Mouse (Mus musculus): Measurements from ENCODE around the gene Abcc12. TPM values are rescaled to one million over a fixed set of nuclear protein-coding genes. Genes with fewer than 3 reads are reported as not detected.

Abcc12 gene
- total and polyA plus RNA-seq, 3 experiments: not detected

- H3K9me3 ChIP-seq (replicated peaks; ENCODE audit: insufficient read depth, low read length): no peaks in the 10 kb centered on the region
- no peak overlapping the region for H3K9ac ChIP-seq (ENCODE audit: control insufficient read depth, low read depth, low read length, poor library complexity, severe bottlenecking)
- H3K4me3 ChIP-seq (ENCODE audit: control insufficient read depth in 1 of 2, insufficient read depth in 1 of 2, low read depth in 2 of 2, low read length in 2 of 2): no peak overlapping the region
- no peaks in the 10 kb centered on the region; a peak in 1 of 4 replicates for H3K27me3 ChIP-seq (ENCODE audit: control insufficient read depth in 1 of 2, insufficient read depth in 2 of 2, low read length in 2 of 2)
- no peaks in the 10 kb centered on the region for H3K4me1 ChIP-seq (ENCODE audit: control insufficient read depth in 1 of 2, insufficient read depth in 2 of 2, low read length in 2 of 2)
- no peaks in the 10 kb centered on the region for H3K79me2 ChIP-seq (ENCODE audit: control insufficient read depth, insufficient read depth, low read length, poor library complexity)
- H3K27ac ChIP-seq (ENCODE audit: control insufficient read depth, low read depth, low read length): no peak overlapping the region
- no peaks in the 10 kb centered on the region for H3K36me3 ChIP-seq (ENCODE audit: control insufficient read depth in 1 of 2, insufficient read depth in 2 of 2, low read length in 2 of 2)
- DNase-seq (ENCODE audit: low read depth, low spot score): peak; percentile 4
- no peak for TF ChIP-seq GATA1 (IDR thresholded peaks at IDR 0.05; ENCODE audit: low read depth, low read length)
- TF ChIP-seq SMC3 (IDR thresholded peaks at IDR 0.05; ENCODE audit: low read depth, low read length): peak; percentile 28; the same call in 1 of the 2 replicates
- TF ChIP-seq RAD21 (IDR thresholded peaks at IDR 0.05; ENCODE audit: low read depth, low read length): peak; percentile 5; the same call in 1 of the 2 replicates
- TF ChIP-seq KAT2A (conservative IDR thresholded peaks at IDR 0.05; ENCODE audit: low read depth, low read length): no peak
- TF ChIP-seq CTCF (IDR thresholded peaks at IDR 0.05 in 2 of 3, conservative IDR thresholded peaks at IDR 0.05 in 1 of 3; ENCODE audit: control insufficient read depth in 1 of 3, insufficient read depth in 1 of 3, low read depth in 2 of 3, low read length in 3 of 3, poor library complexity in 1 of 3, severe bottlenecking in 1 of 3): peak in 1 of 3 experiments; percentile 22; a peak in 2 of 6 replicates
Measured at GRCm38 (mm10) chr8:86535791-86536662, 44.5 kb downstream of the Abcc12 start.

- no peaks in the 10 kb centered on the region for H3K9me3 ChIP-seq (replicated peaks; ENCODE audit: insufficient read depth, low read length)
- no peak for DNase-seq (ENCODE audit: low read depth, low spot score)
- no peak overlapping the region for H3K9ac ChIP-seq (ENCODE audit: control insufficient read depth, low read depth, low read length, poor library complexity, severe bottlenecking)
- no peaks in the 10 kb centered on the region for H3K79me2 ChIP-seq (ENCODE audit: control insufficient read depth, insufficient read depth, low read length, poor library complexity)
- H3K27ac ChIP-seq (ENCODE audit: control insufficient read depth, low read depth, low read length): no peak overlapping the region
- H3K4me1 ChIP-seq (ENCODE audit: control insufficient read depth in 1 of 2, insufficient read depth in 2 of 2, low read length in 2 of 2): no peaks in the 10 kb centered on the region
- no peak overlapping the region for H3K4me3 ChIP-seq (ENCODE audit: control insufficient read depth in 1 of 2, insufficient read depth in 1 of 2, low read depth in 2 of 2, low read length in 2 of 2)
- TF ChIP-seq ETS1 (IDR thresholded peaks at IDR 0.05; ENCODE audit: low read depth, low read length) (no peak), ZNF384 (IDR thresholded peaks at IDR 0.05; ENCODE audit: low read depth, low read length) (no peak), ZC3H11A (IDR thresholded peaks at IDR 0.05; ENCODE audit: low read depth, low read length) (no peak), KAT2A (conservative IDR thresholded peaks at IDR 0.05; ENCODE audit: low read depth, low read length) (no peak), MAFK (IDR thresholded peaks at IDR 0.05; ENCODE audit: borderline replicate concordance, low read depth, low read length) (no peak), MAX (IDR thresholded peaks at IDR 0.05; ENCODE audit: low read length) (no peak), RAD21 (IDR thresholded peaks at IDR 0.05; ENCODE audit: low read depth, low read length) (no peak), GABPA (IDR thresholded peaks at IDR 0.05; ENCODE audit: low read depth, low read length) (no peak), NELFE (IDR thresholded peaks at IDR 0.05; ENCODE audit: low read depth, low read length) (no peak), MEF2A (IDR thresholded peaks at IDR 0.05; ENCODE audit: extremely low read depth, insufficient replicate concordance, low read depth, low read length, poor library complexity, severe bottlenecking) (no peak), POLR2A (IDR thresholded peaks at IDR 0.05; ENCODE audit: control insufficient read depth in 1 of 2, insufficient read depth in 1 of 2, low read depth in 1 of 2, low read length in 2 of 2, poor library complexity in 1 of 2) (no peak), MYC (IDR thresholded peaks at IDR 0.05; ENCODE audit: low read depth, low read length) (no peak), USF1 (IDR thresholded peaks at IDR 0.05; ENCODE audit: low read depth, low read length) (no peak), CHD2 (IDR thresholded peaks at IDR 0.05; ENCODE audit: low read length) (no peak), EP300 (IDR thresholded peaks at IDR 0.05; ENCODE audit: low read depth in 1 of 2, low read length in 2 of 2) (no peak), ELF1 (IDR thresholded peaks at IDR 0.05; ENCODE audit: low read depth, low read length) (no peak), RCOR1 (IDR thresholded peaks at IDR 0.05; ENCODE audit: low read depth, low read length) (no peak), NRF1 (IDR thresholded peaks at IDR 0.05; ENCODE audit: insufficient read depth, low read depth, low read length, poor library complexity, severe bottlenecking) (no peak), TAL1 (IDR thresholded peaks at IDR 0.05; ENCODE audit: low read length) (no peak)
- no peaks in the 10 kb centered on the region; a peak in 1 of 4 replicates for H3K27me3 ChIP-seq (ENCODE audit: control insufficient read depth in 1 of 2, insufficient read depth in 2 of 2, low read length in 2 of 2)
- no peaks in the 10 kb centered on the region for H3K36me3 ChIP-seq (ENCODE audit: control insufficient read depth in 1 of 2, insufficient read depth in 2 of 2, low read length in 2 of 2)
Measured at GRCm38 (mm10) chr8:86535068-86535560, 45.4 kb downstream of the Abcc12 start.

Measured in MEL (cell line).